Mouse (Mus musculus): ENCODE measurements around the gene Eif4e1b.
A peak's percentile ranks its signal among the peaks of the same experiment; 100 is the strongest.

Gene Eif4e1b

GRCm38 (mm10) chr13:54783698-54784097 lies at the start of gene Eif4e1b:
Gene Eif4e1b, plus strand, starts transcription at chr13:54783998.
- DNase-seq (ENCODE audit: low spot score in 2 of 2): no peak

- DNase-seq (ENCODE audit: low spot score in 2 of 2): no peak
Observed at GRCm38 (mm10) chr13:54736931-54737330, 46.9 kb upstream of the Eif4e1b start.

- no peak for DNase-seq (ENCODE audit: low spot score in 2 of 2)
Observed at GRCm38 (mm10) chr13:54737488-54738212, 46.1 kb upstream of the Eif4e1b start.

GRCm38 (mm10) chr13:54738213-54738601 lies 45.6 kb upstream of the Eif4e1b start:
- DNase-seq (ENCODE audit: low spot score in 2 of 2): no peak

- DNase-seq (ENCODE audit: low spot score in 2 of 2): no peak
Observed at GRCm38 (mm10) chr13:54746110-54746509, 37.7 kb upstream of the Eif4e1b start.

- DNase-seq (ENCODE audit: low spot score in 2 of 2): no peak
Observed at GRCm38 (mm10) chr13:54746896-54747295, 36.9 kb upstream of the Eif4e1b start.

- no peak for DNase-seq (ENCODE audit: low spot score in 2 of 2)
Observed at GRCm38 (mm10) chr13:54748190-54748589, 35.6 kb upstream of the Eif4e1b start.

- DNase-seq (ENCODE audit: low spot score in 2 of 2): no peak
Observed at GRCm38 (mm10) chr13:54748721-54749060, 35.1 kb upstream of the Eif4e1b start.

GRCm38 (mm10) chr13:54749061-54749863 lies 34.5 kb upstream of the Eif4e1b start:
- peak in 1 of 2 experiments; percentile 46 for DNase-seq (ENCODE audit: low spot score in 2 of 2)

GRCm38 (mm10) chr13:54749864-54750411 lies 33.9 kb upstream of the Eif4e1b start, which contains the start of gene Gprin1:
Gene Gprin1, minus strand, starts transcription at chr13:54749874.
- no peak for DNase-seq (ENCODE audit: low spot score in 2 of 2)

GRCm38 (mm10) chr13:54750699-54751098 lies 33.1 kb upstream of the Eif4e1b start:
- no peak for DNase-seq (ENCODE audit: low spot score in 2 of 2)

- DNase-seq (ENCODE audit: low spot score in 2 of 2): no peak
Observed at GRCm38 (mm10) chr13:54752656-54753055, 31.1 kb upstream of the Eif4e1b start.

- DNase-seq (ENCODE audit: low spot score in 2 of 2): no peak
Observed at GRCm38 (mm10) chr13:54753733-54754132, 30.1 kb upstream of the Eif4e1b start.

- no peak for DNase-seq (ENCODE audit: low spot score in 2 of 2)
Observed at GRCm38 (mm10) chr13:54754169-54755080, 29.4 kb upstream of the Eif4e1b start.

GRCm38 (mm10) chr13:54755201-54755830 lies 28.5 kb upstream of the Eif4e1b start:
- DNase-seq (ENCODE audit: low spot score in 2 of 2): no peak

GRCm38 (mm10) chr13:54756156-54756712 lies 27.6 kb upstream of the Eif4e1b start:
- DNase-seq (ENCODE audit: low spot score in 2 of 2): no peak

GRCm38 (mm10) chr13:54757093-54757830 lies 26.5 kb upstream of the Eif4e1b start:
- no peak for DNase-seq (ENCODE audit: low spot score in 2 of 2)

- peak; percentile 74 to 82 for DNase-seq (ENCODE audit: low spot score in 2 of 2)
Observed at GRCm38 (mm10) chr13:54758045-54758755, 25.6 kb upstream of the Eif4e1b start.

- DNase-seq (ENCODE audit: low spot score in 2 of 2): no peak
Observed at GRCm38 (mm10) chr13:54758756-54759470, 24.9 kb upstream of the Eif4e1b start.
